Mouse (Mus musculus) testis, adult 2 months (tissue): ENCODE data around the gene Pacs2. TPM values are rescaled to one million over a fixed set of nuclear protein-coding genes. Genes with fewer than 3 reads are reported as not detected.
A peak's percentile ranks its signal among the peaks of the same experiment; 100 is the strongest.

Experiments used
- H3K27ac ChIP-seq: fragments of 200-500 bp; 2 replicates; pipeline ENCODE4 v1.5.1; 2012; ENCODE audit warnings: low read depth, low read length; ENCODE audit not compliant: control insufficient read depth, insufficient read depth
- H3K27me3 ChIP-seq: fragments of 200-500 bp; 2 replicates; pipeline ENCODE4 v1.6.1; 2012; ENCODE audit warnings: mild to moderate bottlenecking, low read length, moderate library complexity; ENCODE audit not compliant: control insufficient read depth, insufficient read depth
- H3K36me3 ChIP-seq: fragments of 200-500 bp; 2 replicates; pipeline ENCODE4 v1.6.1; 2012; ENCODE audit warnings: mild to moderate bottlenecking, low read length; ENCODE audit not compliant: control insufficient read depth, insufficient read depth
- H3K4me1 ChIP-seq: fragments of 200-500 bp; 2 replicates; pipeline ENCODE4 v1.6.1; 2012; ENCODE audit warnings: low read length; ENCODE audit not compliant: control insufficient read depth, insufficient read depth
- H3K4me3 ChIP-seq: fragments of 200-500 bp; 2 replicates; pipeline ENCODE4 v1.5.1; 2012; ENCODE audit warnings: low read depth, mild to moderate bottlenecking, low read length, moderate library complexity, mixed read lengths; ENCODE audit not compliant: control insufficient read depth
- CTCF ChIP-seq: fragments of 200-500 bp; IDR thresholded peaks from 2 replicates; pipeline ENCODE4 v1.5.1; 2012; ENCODE audit warnings: low read depth, mild to moderate bottlenecking, inconsistent platforms, low read length, moderate library complexity; ENCODE audit not compliant: control insufficient read depth, insufficient read depth, insufficient replicate concordance
- POLR2A ChIP-seq: fragments of 200-500 bp; IDR thresholded peaks from 2 replicates; pipeline ENCODE4 v1.6.1; 2012; ENCODE audit warnings: low read depth, mild to moderate bottlenecking, inconsistent platforms, low read length, moderate library complexity; ENCODE audit not compliant: control insufficient read depth
- polyA plus RNA-seq: library from polyadenylated mRNA; depleted of rRNA; stranded (reverse); fragments of >200 nt; gene quantifications from 2 replicates; pipeline ENCODE4 v1.2.3, GENCODE M21; 2012; rRNA removed

Pacs2 gene
- 216 and 228 TPM in 2 replicates for polyA plus RNA-seq

GRCm38 (mm10) chr12:113013604-113014558, at the start of gene Pacs2:
Pacs2 (plus strand) TSS chr12:113014508.
- Histone ChIP-seq H3K4me1 (peaks cover 19% of the 10 kb centered on the region), H3K36me3 (no peaks in the 10 kb centered on the region), H3K27ac (peak within 1 kb of the TSS; percentile 81), H3K4me3 (peak within 1 kb of the TSS; percentile 96), H3K27me3 (no peaks in the 10 kb centered on the region)
- TF ChIP-seq POLR2A (peak; percentile 89), CTCF (no peak)

GRCm38 (mm10) chr12:112965783-112966182, 48.5 kb upstream of the Pacs2 start:
- no peaks in the 10 kb centered on the region for H3K4me1 ChIP-seq
- no peak overlapping the region for H3K4me3 ChIP-seq
- no peaks in the 10 kb centered on the region; the same call in 1 of the 2 replicates for H3K36me3 ChIP-seq
- no peak overlapping the region for H3K27ac ChIP-seq
- no peak for TF ChIP-seq CTCF
- no peak for TF ChIP-seq POLR2A
- no peaks in the 10 kb centered on the region for H3K27me3 ChIP-seq

- TF ChIP-seq CTCF (no peak), POLR2A (no peak)
- no peaks in the 10 kb centered on the region for H3K4me1 ChIP-seq
- peaks cover 1% of the 10 kb centered on the region for H3K36me3 ChIP-seq
- no peak overlapping the region for H3K27ac ChIP-seq
- H3K4me3 ChIP-seq, result no peak overlapping the region
- no peaks in the 10 kb centered on the region for H3K27me3 ChIP-seq
Measured at GRCm38 (mm10) chr12:112968943-112969342, 45.4 kb upstream of the Pacs2 start.

GRCm38 (mm10) chr12:112969616-112970015, 44.7 kb upstream of the Pacs2 start:
- H3K27me3 ChIP-seq, result no peaks in the 10 kb centered on the region
- no peaks in the 10 kb centered on the region for H3K4me1 ChIP-seq
- no peak overlapping the region for H3K4me3 ChIP-seq
- H3K36me3 ChIP-seq, result peaks cover 1% of the 10 kb centered on the region
- no peak for TF ChIP-seq POLR2A
- no peak for TF ChIP-seq CTCF
- H3K27ac ChIP-seq, result no peak overlapping the region

GRCm38 (mm10) chr12:112974736-112975135, 39.6 kb upstream of the Pacs2 start:
- no peak overlapping the region for H3K4me3 ChIP-seq
- no peak overlapping the region for H3K27ac ChIP-seq
- TF ChIP-seq POLR2A (no peak), CTCF (no peak)
- peaks cover 1% of the 10 kb centered on the region for H3K36me3 ChIP-seq
- H3K4me1 ChIP-seq, result peaks cover 6% of the 10 kb centered on the region
- no peaks in the 10 kb centered on the region for H3K27me3 ChIP-seq

- Histone ChIP-seq H3K36me3 (peaks cover 1% of the 10 kb centered on the region), H3K27ac (peak within 1 kb of the TSS; percentile 37), H3K4me1 (peaks cover 6% of the 10 kb centered on the region), H3K4me3 (peak within 1 kb of the TSS; percentile 81), H3K27me3 (no peaks in the 10 kb centered on the region)
- TF ChIP-seq CTCF (no peak), POLR2A (peak; percentile 62)
Measured at GRCm38 (mm10) chr12:112976371-112977073, 37.8 kb upstream of the Pacs2 start, which contains the start of gene Btbd6. Btbd6 (plus strand) TSS chr12:112976482.

GRCm38 (mm10) chr12:112977156-112977555, 37.2 kb upstream of the Pacs2 start:
- H3K27ac ChIP-seq, result peak overlapping the region; percentile 10
- no peak for TF ChIP-seq CTCF
- no peak for TF ChIP-seq POLR2A
- peaks cover 1% of the 10 kb centered on the region for H3K36me3 ChIP-seq
- peaks cover 6% of the 10 kb centered on the region for H3K4me1 ChIP-seq
- H3K27me3 ChIP-seq, result no peaks in the 10 kb centered on the region
- H3K4me3 ChIP-seq, result peak overlapping the region; percentile 81
